Mouse (Mus musculus) erythroblast, embryonic 14.5 days (primary cell): ENCODE data around the gene Eef2k.

Experiments used
- GATA1 ChIP-seq: IDR thresholded peaks from 2 replicates; pipeline ENCODE4 v1.6.1; 2012; ENCODE audit warnings: low read length, inconsistent platforms, mixed read lengths
- TAL1 ChIP-seq: IDR thresholded peaks from 3 replicates; pipeline ENCODE4 v1.6.1; 2012; ENCODE audit warnings: low read length, inconsistent platforms, mixed read lengths

GRCm38 (mm10) chr7:120839786-120840185 is 2.8 kb upstream of the Eef2k start:
- no peak for TF ChIP-seq TAL1
- TF ChIP-seq GATA1: no peak
